Mouse (Mus musculus) ES-E14 (cell line): ENCODE results near the gene Psg17.
"Not testable (repeated sequence)": the region's sequence is repeated elsewhere in the genome, so short reads cannot be mapped to it uniquely, and the experiment has no call there.

ENCODE experiments used
- CHD2 ChIP-seq: IDR thresholded peaks from 2 replicates; pipeline ENCODE4 v1.6.1; 2014; ENCODE audit warnings: mild to moderate bottlenecking, low read depth, low read length, inconsistent platforms
- ZC3H11A ChIP-seq: IDR thresholded peaks from 2 replicates; pipeline ENCODE4 v1.6.1; 2012; ENCODE audit warnings: low read depth, mild to moderate bottlenecking, inconsistent platforms, low read length, borderline replicate concordance

- not testable (repeated sequence) for TF ChIP-seq CHD2, ZC3H11A
These were observed 30.7 kb downstream of the Psg17 start for GRCm38 (mm10) chr7:18790671-18791070.
